Mouse (Mus musculus) midbrain, embryonic 12.5 days (tissue): ENCODE measurements at regions not wholly inside any gene's neighbourhood (a gene's known extent, or its start where the extent isn't known, plus 50 kb on each side); places are given as distances from the start of the nearest gene placed in this dataset.

Experiments used
- ATAC-seq: fragments of 200-750 bp; cut with Nextera tagmentation; 2 replicates; pipeline ENCODE4 v1.8.0; 2017; ENCODE audit warnings: low read depth, moderate TSS enrichment, moderate library complexity; ENCODE audit not compliant: low FRiP score
- H3K27ac ChIP-seq: fragments of 300-500 bp; sonication (generic); replicated peaks from 2 replicates; pipeline ENCODE4 v1.5.1; 2016; ENCODE audit warnings: mild to moderate bottlenecking
- H3K27me3 ChIP-seq: fragments of 300-500 bp; sonication (generic); 2 replicates; pipeline ENCODE4 v1.6.1; 2016; ENCODE audit warnings: mild to moderate bottlenecking
- H3K36me3 ChIP-seq: fragments of 300-500 bp; sonication (generic); 2 replicates; pipeline ENCODE4 v1.6.1; 2016
- H3K4me1 ChIP-seq: fragments of 300-500 bp; sonication (generic); 2 replicates; pipeline ENCODE4 v1.6.1; 2016
- H3K4me2 ChIP-seq: fragments of 300-500 bp; sonication (generic); replicated peaks from 2 replicates; pipeline ENCODE4 v1.6.1; 2016; ENCODE audit warnings: mild to moderate bottlenecking, moderate library complexity
- H3K4me3 ChIP-seq: fragments of 300-500 bp; sonication (generic); 2 replicates; pipeline ENCODE4 v1.5.1; 2016; ENCODE audit warnings: mild to moderate bottlenecking
- H3K9ac ChIP-seq: fragments of 300-500 bp; sonication (generic); replicated peaks from 2 replicates; pipeline ENCODE4 v1.6.1; 2016; ENCODE audit warnings: mild to moderate bottlenecking, moderate library complexity
- H3K9me3 ChIP-seq: fragments of 300-500 bp; sonication (generic); 2 replicates; pipeline ENCODE4 v1.6.1; 2016; ENCODE audit warnings: mild to moderate bottlenecking
- WGBS: fragments of 180-500 bp; shearing (Covaris S2); methylation state at CpG from one replicate; pipeline ENCODE4 v1.1.7; 2016; 5-methylcytosine and 5-hydroxymethylcytosine counted together

GRCm38 (mm10) chr9:59144256-59144800, 108.1 kb upstream of the Neo1 start:
- Histone ChIP-seq H3K36me3 (no peaks in the 10 kb centered on the region), H3K9me3 (no peaks in the 10 kb centered on the region), H3K4me2 (no peak overlapping the region), H3K4me3 (no peak overlapping the region), H3K4me1 (no peaks in the 10 kb centered on the region), H3K9ac (no peak overlapping the region), H3K27ac (no peak overlapping the region), H3K27me3 (no peaks in the 10 kb centered on the region)
- ATAC-seq, result no peak
- WGBS, result 79% methylated on average over 3 of the region's 3 CpGs

- H3K27me3 ChIP-seq, result no peaks in the 10 kb centered on the region
- no peaks in the 10 kb centered on the region for H3K36me3 ChIP-seq
- no peaks in the 10 kb centered on the region for H3K4me1 ChIP-seq
- no peaks in the 10 kb centered on the region for H3K9me3 ChIP-seq
- H3K27ac ChIP-seq, result no peak overlapping the region
- H3K9ac ChIP-seq, result no peak overlapping the region
- ATAC-seq, result no peak
- H3K4me2 ChIP-seq, result no peak overlapping the region
- no peak overlapping the region for H3K4me3 ChIP-seq
- 88% methylated on average over 4 of the region's 4 CpGs for WGBS
These were observed 107.4 kb upstream of the Neo1 start for GRCm38 (mm10) chr9:59143610-59144009.

GRCm38 (mm10) chr9:59134171-59135041, 98.2 kb upstream of the Neo1 start:
- no peaks in the 10 kb centered on the region for H3K9me3 ChIP-seq
- H3K4me3 ChIP-seq, result no peak overlapping the region
- no peak overlapping the region for H3K27ac ChIP-seq
- peaks cover 10% of the 10 kb centered on the region for H3K4me1 ChIP-seq
- H3K4me2 ChIP-seq, result no peak overlapping the region
- WGBS, result 52% methylated on average over 15 of the region's 15 CpGs
- H3K9ac ChIP-seq, result no peak overlapping the region
- no peaks in the 10 kb centered on the region for H3K27me3 ChIP-seq
- ATAC-seq, result no peak
- no peaks in the 10 kb centered on the region for H3K36me3 ChIP-seq

GRCm38 (mm10) chr9:59129699-59130340, 93.6 kb upstream of the Neo1 start:
- 79% methylated on average over 9 of the region's 9 CpGs for WGBS
- H3K4me3 ChIP-seq, result no peak overlapping the region
- H3K27ac ChIP-seq, result no peak overlapping the region
- no peak for ATAC-seq
- no peaks in the 10 kb centered on the region for H3K9me3 ChIP-seq
- no peaks in the 10 kb centered on the region for H3K27me3 ChIP-seq
- H3K36me3 ChIP-seq, result no peaks in the 10 kb centered on the region
- H3K4me2 ChIP-seq, result no peak overlapping the region
- peaks cover 10% of the 10 kb centered on the region for H3K4me1 ChIP-seq
- H3K9ac ChIP-seq, result no peak overlapping the region

- Histone ChIP-seq H3K27me3 (no peaks in the 10 kb centered on the region), H3K9ac (no peak overlapping the region), H3K27ac (no peak overlapping the region), H3K4me1 (peaks cover 5% of the 10 kb centered on the region), H3K4me2 (no peak overlapping the region), H3K36me3 (no peaks in the 10 kb centered on the region), H3K9me3 (no peaks in the 10 kb centered on the region), H3K4me3 (no peak overlapping the region)
- 90% methylated on average over 1 of the region's 1 CpGs for WGBS
- no peak for ATAC-seq
These were observed 93.0 kb upstream of the Neo1 start for GRCm38 (mm10) chr9:59129252-59129651.

- Histone ChIP-seq H3K36me3 (no peaks in the 10 kb centered on the region), H3K27me3 (no peaks in the 10 kb centered on the region), H3K9me3 (no peaks in the 10 kb centered on the region), H3K4me3 (no peak overlapping the region), H3K4me2 (no peak overlapping the region), H3K27ac (no peak overlapping the region), H3K4me1 (no peaks in the 10 kb centered on the region), H3K9ac (no peak overlapping the region)
- ATAC-seq, result no peak
- 91% methylated on average over 2 of the region's 2 CpGs for WGBS
These were observed 91.8 kb upstream of the Neo1 start for GRCm38 (mm10) chr9:59128023-59128422.

- WGBS, result 66% methylated on average over 6 of the region's 6 CpGs
- H3K4me1 ChIP-seq, result no peaks in the 10 kb centered on the region
- H3K27ac ChIP-seq, result no peak overlapping the region
- H3K9me3 ChIP-seq, result no peaks in the 10 kb centered on the region
- no peak overlapping the region for H3K9ac ChIP-seq
- no peaks in the 10 kb centered on the region for H3K36me3 ChIP-seq
- no peak for ATAC-seq
- H3K4me2 ChIP-seq, result no peak overlapping the region
- H3K27me3 ChIP-seq, result no peaks in the 10 kb centered on the region
- no peak overlapping the region for H3K4me3 ChIP-seq
These were observed 89.6 kb upstream of the Neo1 start for GRCm38 (mm10) chr9:59125886-59126285.

- no peak overlapping the region for H3K4me3 ChIP-seq
- H3K9ac ChIP-seq, result no peak overlapping the region
- H3K27me3 ChIP-seq, result peaks cover 6% of the 10 kb centered on the region; the same call in 1 of the 2 replicates
- 71% methylated on average over 2 of the region's 2 CpGs for WGBS
- no peaks in the 10 kb centered on the region for H3K36me3 ChIP-seq
- no peak overlapping the region for H3K4me2 ChIP-seq
- H3K27ac ChIP-seq, result no peak overlapping the region
- no peak for ATAC-seq
- no peaks in the 10 kb centered on the region for H3K9me3 ChIP-seq
- 0 out of 2 replicates have a peak, but pooled peaks cover 4% of the 10 kb centered on the region for H3K4me1 ChIP-seq
These were observed 80.3 kb upstream of the Neo1 start for GRCm38 (mm10) chr9:59116561-59116960.

GRCm38 (mm10) chr9:59113859-59114258, 77.6 kb upstream of the Neo1 start:
- Histone ChIP-seq H3K4me1 (0 out of 2 replicates have a peak, but pooled peaks cover 4% of the 10 kb centered on the region), H3K9ac (no peak overlapping the region), H3K27me3 (peaks cover 6% of the 10 kb centered on the region; the same call in 1 of the 2 replicates), H3K36me3 (no peaks in the 10 kb centered on the region), H3K4me2 (no peak overlapping the region), H3K9me3 (no peaks in the 10 kb centered on the region), H3K4me3 (no peak overlapping the region), H3K27ac (0 out of 2 replicates have a peak overlapping the region, but pooled peaks have one; percentile 16)
- ATAC-seq, result no peak; the same call in 1 of the 2 replicates
- WGBS, result 15% methylated on average over 4 of the region's 4 CpGs

GRCm38 (mm10) chr9:59099738-59100137, 63.5 kb upstream of the Neo1 start:
- WGBS, result 84% methylated on average over 5 of the region's 5 CpGs
- H3K36me3 ChIP-seq, result no peaks in the 10 kb centered on the region
- H3K27ac ChIP-seq, result no peak overlapping the region
- no peak overlapping the region for H3K4me2 ChIP-seq
- H3K27me3 ChIP-seq, result no peaks in the 10 kb centered on the region
- ATAC-seq, result no peak
- no peaks in the 10 kb centered on the region for H3K9me3 ChIP-seq
- H3K9ac ChIP-seq, result no peak overlapping the region
- H3K4me3 ChIP-seq, result no peak overlapping the region
- H3K4me1 ChIP-seq, result peaks cover 13% of the 10 kb centered on the region; the same call in 1 of the 2 replicates

- Histone ChIP-seq H3K4me2 (no peak overlapping the region), H3K4me1 (peaks cover 13% of the 10 kb centered on the region; the same call in 1 of the 2 replicates), H3K27me3 (no peaks in the 10 kb centered on the region), H3K36me3 (no peaks in the 10 kb centered on the region), H3K27ac (no peak overlapping the region), H3K9ac (no peak overlapping the region), H3K4me3 (no peak overlapping the region), H3K9me3 (no peaks in the 10 kb centered on the region)
- 62% methylated on average over 4 of the region's 4 CpGs for WGBS
- no peak for ATAC-seq
These were observed 61.3 kb upstream of the Neo1 start for GRCm38 (mm10) chr9:59097564-59097963.
